Mouse (Mus musculus) forebrain, embryonic 13.5 days (tissue): ENCODE measurements around the gene Tram2. TPM values are rescaled to one million over a fixed set of nuclear protein-coding genes. Genes with fewer than 3 reads are reported as not detected.
A peak's percentile ranks its signal among the peaks of the same experiment; 100 is the strongest.

Experiments used
- ATAC-seq: fragments of 200-750 bp; cut with Nextera tagmentation; 2 replicates; pipeline ENCODE4 v1.8.0; 2017
- H3K27ac ChIP-seq: fragments of 300-500 bp; sonication (generic); 2 replicates; pipeline ENCODE4 v1.5.1; 2015; ENCODE audit warnings: inconsistent platforms, mild to moderate bottlenecking, moderate library complexity
- H3K27me3 ChIP-seq: fragments of 300-500 bp; sonication (generic); 2 replicates; pipeline ENCODE4 v1.6.1; 2015; ENCODE audit warnings: mild to moderate bottlenecking, inconsistent platforms
- H3K36me3 ChIP-seq: fragments of 300-500 bp; sonication (generic); 2 replicates; pipeline ENCODE4 v1.6.1; 2015; ENCODE audit warnings: mild to moderate bottlenecking, inconsistent platforms; ENCODE audit not compliant: poor library complexity, severe bottlenecking
- H3K4me1 ChIP-seq: fragments of 300-500 bp; sonication (generic); 2 replicates; pipeline ENCODE4 v1.6.1; 2015; ENCODE audit warnings: inconsistent platforms
- H3K4me2 ChIP-seq: fragments of 300-500 bp; sonication (generic); 2 replicates; pipeline ENCODE4 v1.6.1; 2015; ENCODE audit warnings: inconsistent platforms, mild to moderate bottlenecking, moderate library complexity
- H3K4me3 ChIP-seq: fragments of 300-500 bp; sonication (generic); 2 replicates; pipeline ENCODE4 v1.5.1; 2015; ENCODE audit warnings: mild to moderate bottlenecking, inconsistent platforms
- H3K9ac ChIP-seq: fragments of 300-500 bp; sonication (generic); 2 replicates; pipeline ENCODE4 v1.6.1; 2015; ENCODE audit warnings: mild to moderate bottlenecking, inconsistent platforms
- H3K9me3 ChIP-seq: fragments of 300-500 bp; sonication (generic); replicated peaks from 2 replicates; pipeline ENCODE4 v1.6.1; 2016; ENCODE audit warnings: inconsistent platforms
- WGBS: fragments of 180-500 bp; shearing (Covaris S2); methylation state at CpG from one replicate; pipeline ENCODE4 v1.1.7; 2015; 5-methylcytosine and 5-hydroxymethylcytosine counted together
- polyA plus RNA-seq: library from polyadenylated mRNA; unstranded; fragments of >200 nt; fragmentation: Nextera tagmentation; extraction: Ambion mirVana; gene quantifications from 2 replicates; pipeline ENCODE4 v1.2.1, GENCODE M21; 2015

The Tram2 gene
- polyA plus RNA-seq = 2.3 TPM in 2 replicates

GRCm38 (mm10) chr1:21079217-21079773, at the start of gene Tram2:
Gene Tram2 (minus strand): TSS chr1:21079229.
- peaks cover 28% of the 10 kb centered on the region for H3K4me1 ChIP-seq
- no peaks in the 10 kb centered on the region for H3K27me3 ChIP-seq
- H3K27ac ChIP-seq = peak within 1 kb of the TSS; percentile 52
- H3K9me3 ChIP-seq = no peaks in the 10 kb centered on the region
- peak within 1 kb of the TSS; percentile 63 for H3K9ac ChIP-seq
- H3K4me3 ChIP-seq = peak within 1 kb of the TSS; percentile 60
- H3K36me3 ChIP-seq = no peaks in the 10 kb centered on the region
- ATAC-seq = peak; percentile 93
- peak within 1 kb of the TSS; percentile 73 for H3K4me2 ChIP-seq
- WGBS = under 1% methylated on average over 39 of the region's 52 CpGs

- no peak overlapping the region for H3K4me3 ChIP-seq
- H3K9ac ChIP-seq = no peak overlapping the region
- no peak for ATAC-seq
- H3K36me3 ChIP-seq = no peaks in the 10 kb centered on the region
- WGBS = 88% methylated on average over 14 of the region's 14 CpGs
- no peaks in the 10 kb centered on the region for H3K27me3 ChIP-seq
- no peaks in the 10 kb centered on the region for H3K9me3 ChIP-seq
- no peak overlapping the region for H3K27ac ChIP-seq
- H3K4me2 ChIP-seq = no peak overlapping the region
- H3K4me1 ChIP-seq = no peaks in the 10 kb centered on the region
These were observed 45.8 kb upstream of the Tram2 start for GRCm38 (mm10) chr1:21124713-21125336.

DNA sequence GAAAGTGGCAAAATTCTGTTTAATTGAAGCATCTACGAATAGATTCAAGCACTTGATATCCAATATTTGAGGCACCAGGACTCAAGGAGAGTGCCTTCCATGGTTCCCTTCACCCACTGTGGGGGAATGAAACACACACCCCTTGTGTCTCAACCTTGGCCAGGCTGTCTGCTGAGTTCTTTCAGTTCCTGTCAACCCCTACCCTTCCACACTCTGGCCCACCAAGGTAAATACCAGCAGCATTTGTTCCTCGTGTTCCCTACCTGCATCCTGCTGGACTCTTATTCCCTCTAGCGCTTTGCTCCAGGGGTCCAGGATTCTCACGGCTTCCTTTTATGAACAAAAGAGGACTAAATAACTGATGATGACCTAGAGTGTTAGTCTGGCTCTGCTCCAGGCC, 24.8 kb upstream of the Tram2 start:
- Histone ChIP-seq H3K4me1 (no peaks in the 10 kb centered on the region), H3K27me3 (no peaks in the 10 kb centered on the region), H3K9me3 (no peaks in the 10 kb centered on the region), H3K27ac (no peak overlapping the region), H3K9ac (no peak overlapping the region), H3K4me2 (no peak overlapping the region), H3K36me3 (no peaks in the 10 kb centered on the region), H3K4me3 (no peak overlapping the region)
- no peak for ATAC-seq
- WGBS = 82% methylated on average over 4 of the region's 4 CpGs

DNA sequence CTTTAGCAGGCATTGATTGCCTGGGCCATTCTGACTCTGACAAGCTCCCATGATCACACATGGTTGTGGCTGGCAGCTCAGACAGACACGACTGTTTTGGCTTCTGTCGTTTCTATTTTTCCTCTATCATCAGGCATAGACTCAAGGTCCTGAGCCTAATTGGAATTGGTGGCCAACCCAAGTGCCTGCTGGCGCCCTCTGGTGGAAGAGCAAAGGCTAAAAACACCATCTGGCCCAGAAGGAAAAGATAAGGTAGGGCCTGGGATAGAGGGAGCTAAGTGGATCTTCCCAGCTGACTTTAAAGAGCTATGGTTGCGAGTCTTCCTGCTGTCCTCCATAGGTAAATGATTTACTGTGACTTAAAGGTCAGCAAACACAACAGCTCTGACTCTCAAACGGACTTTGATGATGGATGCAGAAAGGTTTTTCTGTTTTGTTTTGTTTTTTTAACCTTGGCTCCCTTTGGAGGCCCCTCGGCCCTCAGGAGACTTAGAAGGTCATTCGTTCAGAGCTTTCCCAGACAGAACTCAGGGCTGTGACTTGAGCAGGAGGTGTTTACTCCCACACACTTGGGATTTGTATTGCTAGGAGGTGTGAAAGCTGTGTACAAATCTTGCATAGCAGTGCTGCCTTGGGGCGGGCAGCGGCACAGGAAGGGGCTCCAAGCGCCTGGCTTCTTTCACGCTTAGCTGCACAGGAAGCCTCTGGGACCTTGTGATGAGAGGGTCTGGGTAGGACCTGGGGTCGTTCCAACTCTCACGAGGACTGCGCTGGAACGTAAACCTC, 22.4 kb upstream of the Tram2 start:
- Histone ChIP-seq H3K27me3 (no peaks in the 10 kb centered on the region), H3K4me3 (no peak overlapping the region), H3K4me1 (no peaks in the 10 kb centered on the region), H3K4me2 (no peak overlapping the region), H3K27ac (no peak overlapping the region), H3K9ac (no peak overlapping the region), H3K36me3 (no peaks in the 10 kb centered on the region), H3K9me3 (no peaks in the 10 kb centered on the region)
- ATAC-seq = 0 out of 2 replicates have a peak, but pooled peaks have one; percentile 30
- WGBS = 58% methylated on average over 15 of the region's 15 CpGs

DNA sequence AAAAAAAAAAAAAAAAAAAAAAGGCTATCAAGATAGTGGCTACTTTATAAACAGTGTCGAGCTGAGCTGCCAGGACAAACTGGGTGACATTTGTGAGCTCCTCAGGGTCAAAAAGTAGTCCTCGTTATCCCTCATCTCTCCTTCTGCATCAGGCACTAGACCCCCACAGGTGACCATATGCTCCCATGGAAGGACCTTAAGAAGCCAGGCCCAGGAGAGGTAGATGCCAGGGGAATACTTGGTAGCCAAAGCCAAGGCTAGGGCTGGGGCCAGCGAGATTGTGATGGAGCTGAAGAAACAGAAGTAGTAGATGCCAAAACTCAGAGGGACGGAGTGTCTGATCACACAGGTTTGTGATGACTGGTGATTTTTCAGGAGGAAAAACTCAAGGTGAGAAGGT, 21.7 kb upstream of the Tram2 start:
- Histone ChIP-seq H3K4me1 (no peaks in the 10 kb centered on the region), H3K4me2 (no peak overlapping the region), H3K9ac (no peak overlapping the region), H3K4me3 (no peak overlapping the region), H3K36me3 (no peaks in the 10 kb centered on the region), H3K27ac (no peak overlapping the region), H3K27me3 (no peaks in the 10 kb centered on the region), H3K9me3 (no peaks in the 10 kb centered on the region)
- no peak for ATAC-seq
- 84% methylated on average over 4 of the region's 4 CpGs for WGBS

DNA sequence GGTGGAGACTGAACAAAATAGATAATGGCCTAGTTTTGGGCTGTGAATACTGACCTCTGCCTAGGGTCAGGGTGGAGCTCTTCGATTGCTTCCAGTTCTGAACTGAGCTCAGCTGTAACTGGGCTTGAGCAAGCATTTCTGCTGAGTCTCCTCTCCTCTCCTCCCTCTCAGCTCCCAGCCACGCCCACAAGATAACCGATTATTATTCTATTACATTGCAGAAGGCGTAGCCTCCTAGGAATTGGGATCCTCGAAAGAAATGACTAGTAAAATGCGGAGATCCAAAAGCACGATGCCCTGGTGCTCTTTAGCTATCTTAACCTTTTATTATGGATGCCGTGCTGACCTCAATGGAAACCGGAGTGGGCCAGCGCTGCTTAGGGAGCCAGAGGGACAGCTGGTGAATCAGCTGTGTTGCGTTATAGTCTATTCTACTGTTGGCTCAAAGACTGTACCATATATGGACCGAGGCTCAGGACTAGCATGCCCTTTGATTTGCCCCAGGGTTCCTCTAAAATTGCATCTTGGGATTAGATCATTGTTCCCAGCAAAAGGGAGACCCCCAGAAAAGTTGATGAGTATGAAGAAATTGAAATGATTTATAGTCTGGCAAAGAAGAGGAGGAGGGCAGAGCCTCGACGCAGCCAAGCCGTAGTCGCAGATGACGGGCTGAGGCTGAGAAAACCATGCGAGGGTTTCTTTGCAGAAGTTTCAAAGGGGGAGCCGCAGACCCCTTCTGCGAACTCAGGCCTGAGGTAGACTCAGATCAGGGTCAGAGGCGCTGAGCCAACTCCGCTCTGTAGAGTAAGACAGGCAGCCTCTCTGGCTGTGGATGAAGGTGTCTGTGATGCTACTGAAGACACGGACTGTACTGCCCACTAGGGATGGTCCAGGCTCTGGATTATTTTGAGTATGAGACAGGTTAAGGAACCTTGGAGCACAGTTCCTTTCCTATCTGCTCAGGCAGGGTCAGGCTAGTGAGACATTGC, 18.3 kb upstream of the Tram2 start:
- Histone ChIP-seq H3K9ac (no peak overlapping the region), H3K4me1 (no peaks in the 10 kb centered on the region), H3K4me2 (no peak overlapping the region), H3K36me3 (no peaks in the 10 kb centered on the region), H3K4me3 (no peak overlapping the region), H3K9me3 (no peaks in the 10 kb centered on the region), H3K27me3 (no peaks in the 10 kb centered on the region), H3K27ac (no peak overlapping the region)
- ATAC-seq = no peak
- 88% methylated on average over 23 of the region's 23 CpGs for WGBS

- no peak overlapping the region for H3K27ac ChIP-seq
- H3K4me1 ChIP-seq = peaks cover 3% of the 10 kb centered on the region; the same call in 1 of the 2 replicates
- no peak overlapping the region for H3K9ac ChIP-seq
- H3K27me3 ChIP-seq = no peaks in the 10 kb centered on the region
- H3K9me3 ChIP-seq = no peaks in the 10 kb centered on the region
- H3K4me2 ChIP-seq = no peak overlapping the region
- 83% methylated on average over 4 of the region's 4 CpGs for WGBS
- H3K36me3 ChIP-seq = no peaks in the 10 kb centered on the region
- no peak for ATAC-seq
- H3K4me3 ChIP-seq = no peak overlapping the region
These were observed 15.7 kb upstream of the Tram2 start for GRCm38 (mm10) chr1:21094644-21095215.

- 0 out of 2 replicates have a peak, but pooled peaks have one; percentile 43 for ATAC-seq
- Histone ChIP-seq H3K9me3 (no peaks in the 10 kb centered on the region), H3K27ac (no peak overlapping the region), H3K4me3 (no peak overlapping the region), H3K9ac (no peak overlapping the region), H3K36me3 (no peaks in the 10 kb centered on the region), H3K27me3 (no peaks in the 10 kb centered on the region), H3K4me1 (peaks cover 7% of the 10 kb centered on the region; the same call in 1 of the 2 replicates), H3K4me2 (no peak overlapping the region)
- WGBS = 59% methylated on average over 6 of the region's 6 CpGs
These were observed 10.7 kb upstream of the Tram2 start for GRCm38 (mm10) chr1:21089661-21090117.

DNA sequence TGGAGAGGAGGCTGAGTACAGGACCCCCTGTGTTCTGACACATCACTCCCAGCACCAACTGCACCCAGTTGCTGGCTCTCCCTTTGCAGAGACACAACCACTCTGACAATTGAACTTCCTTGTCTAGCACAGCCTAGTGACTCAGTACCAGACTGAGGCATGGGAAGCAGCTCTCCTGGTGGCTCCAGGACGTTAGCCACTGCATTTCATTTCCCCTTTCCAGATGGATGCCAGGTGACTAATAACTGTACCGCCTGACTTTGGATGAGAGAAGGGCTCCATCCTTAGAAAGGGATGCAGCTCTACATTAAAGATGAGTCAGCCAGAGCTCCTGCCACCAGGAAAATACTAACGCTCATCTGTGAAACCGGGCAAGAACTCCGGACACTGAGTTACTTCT, 7.3 kb upstream of the Tram2 start:
- WGBS = 86% methylated on average over 5 of the region's 5 CpGs
- Histone ChIP-seq H3K4me1 (peaks cover 7% of the 10 kb centered on the region; the same call in 1 of the 2 replicates), H3K27me3 (no peaks in the 10 kb centered on the region), H3K9ac (no peak overlapping the region), H3K27ac (no peak overlapping the region), H3K9me3 (no peaks in the 10 kb centered on the region), H3K4me2 (no peak overlapping the region), H3K36me3 (no peaks in the 10 kb centered on the region), H3K4me3 (no peak overlapping the region)
- ATAC-seq = no peak

- H3K4me3 ChIP-seq = no peak overlapping the region
- H3K4me1 ChIP-seq = peaks cover 3% of the 10 kb centered on the region; the same call in 1 of the 2 replicates
- WGBS = 74% methylated on average over 2 of the region's 2 CpGs
- H3K36me3 ChIP-seq = no peaks in the 10 kb centered on the region
- no peak overlapping the region for H3K4me2 ChIP-seq
- H3K27ac ChIP-seq = no peak overlapping the region
- no peak overlapping the region for H3K9ac ChIP-seq
- no peak for ATAC-seq
- H3K9me3 ChIP-seq = no peaks in the 10 kb centered on the region
- no peaks in the 10 kb centered on the region for H3K27me3 ChIP-seq
These were observed 5.6 kb upstream of the Tram2 start for GRCm38 (mm10) chr1:21084661-21085060.

DNA sequence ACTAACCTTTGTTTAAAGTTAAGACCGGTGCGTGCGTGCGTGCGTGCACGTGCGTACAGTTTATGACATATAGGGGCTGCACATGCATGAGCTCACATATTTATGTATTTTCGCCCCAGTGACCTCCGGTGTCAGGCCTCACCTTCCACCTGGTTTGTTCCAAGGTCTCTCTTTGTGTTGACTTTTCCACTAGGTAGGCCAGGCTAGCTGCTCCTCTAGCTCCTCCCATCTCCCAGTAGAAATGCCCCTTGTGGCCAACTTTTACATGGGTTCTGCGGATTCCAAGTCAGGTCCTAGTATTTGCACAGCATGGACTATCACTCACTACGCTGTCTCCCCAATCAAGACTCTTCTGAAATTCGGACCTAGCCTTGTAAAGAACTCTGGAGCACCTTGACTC, 1.3 kb upstream of the Tram2 start:
- no peak for ATAC-seq
- no peak overlapping the region for H3K4me3 ChIP-seq
- H3K27ac ChIP-seq = no peak overlapping the region
- H3K9ac ChIP-seq = no peak overlapping the region
- no peaks in the 10 kb centered on the region for H3K36me3 ChIP-seq
- 91% methylated on average over 12 of the region's 12 CpGs for WGBS
- H3K4me1 ChIP-seq = peaks cover 20% of the 10 kb centered on the region
- no peaks in the 10 kb centered on the region for H3K9me3 ChIP-seq
- no peaks in the 10 kb centered on the region for H3K27me3 ChIP-seq
- no peak overlapping the region for H3K4me2 ChIP-seq
